Mouse (Mus musculus) heart, postnatal 36 days (tissue): ENCODE data around the gene Rcc1. TPM values are rescaled to one million over a fixed set of nuclear protein-coding genes. Genes with fewer than 3 reads are reported as not detected.

Source experiments
- DNase-seq, 2 experiments: peaks; one replicate each; pipeline ENCODE4 v3.0.0; 2021 to 2022
- intact Hi-C: fragments of 180-260 bp; cut with DNase I; formaldehyde crosslinking; loops from one replicate; pipeline ENCODE4 v1.15.1; 2025
- total RNA-seq, 2 experiments: library from RNA; stranded (reverse); gene quantifications; 2 replicates each; pipeline ENCODE4 v1.2.3; 2021

Rcc1 gene
- total RNA-seq: 1 to 10 TPM; 6.4 to 7.2 TPM

GRCm38 (mm10) chr4:132353481-132353885 lies at the start of gene Rcc1:
TSS of gene Rcc1 (minus strand) at chr4:132353605.
- intact Hi-C loops: loop anchor here (2.0 to 5.0 kb wide), 4 partner anchors 57 to 157 kb away; partner anchors contain the start of genes Med18, Sesn2 and Ythdf2
- DNase-seq: peak; percentile 90 to 95

- intact Hi-C loops: no loop called here
Observed at GRCm38 (mm10) chr4:132401016-132401415, 47.6 kb upstream of the Rcc1 start.

GRCm38 (mm10) chr4:132398863-132399262 lies 45.5 kb upstream of the Rcc1 start:
- DNase-seq: no peak
- intact Hi-C loops: no loop called here

More at GRCm38 (mm10) chr4:132401016-132401415, 47.6 kb upstream of the Rcc1 start:
- no peak for DNase-seq

GRCm38 (mm10) chr4:132398045-132398774 lies 44.8 kb upstream of the Rcc1 start:
- intact Hi-C loops: no loop called here
- peak; percentile 76 to 81 for DNase-seq

GRCm38 (mm10) chr4:132397120-132397519 lies 43.7 kb upstream of the Rcc1 start:
- intact Hi-C loops: no loop called here
- no peak for DNase-seq

- intact Hi-C loops: no loop called here
- DNase-seq: no peak
Observed at GRCm38 (mm10) chr4:132396251-132396650, 42.8 kb upstream of the Rcc1 start.

GRCm38 (mm10) chr4:132391063-132391740 lies 37.8 kb upstream of the Rcc1 start:
- intact Hi-C loops: no loop called here
- no peak for DNase-seq

- DNase-seq: no peak
- intact Hi-C loops: no loop called here
Observed at GRCm38 (mm10) chr4:132389302-132389701, 35.9 kb upstream of the Rcc1 start.

GRCm38 (mm10) chr4:132387617-132388016 lies 34.2 kb upstream of the Rcc1 start:
- intact Hi-C loops: no loop called here
- DNase-seq: peak in 1 of 2 experiments; percentile 38

- intact Hi-C loops: no loop called here
- DNase-seq: no peak
Observed at GRCm38 (mm10) chr4:132386846-132387245, 33.4 kb upstream of the Rcc1 start.

- intact Hi-C loops: no loop called here
- DNase-seq: peak in 1 of 2 experiments; percentile 42
Observed at GRCm38 (mm10) chr4:132385771-132386410, 32.5 kb upstream of the Rcc1 start.

- intact Hi-C loops: no loop called here
- DNase-seq: no peak
Observed at GRCm38 (mm10) chr4:132383455-132383854, 30.1 kb upstream of the Rcc1 start.

- intact Hi-C loops: no loop called here
- no peak for DNase-seq
Observed at GRCm38 (mm10) chr4:132382296-132382695, 28.9 kb upstream of the Rcc1 start.

GRCm38 (mm10) chr4:132380965-132381616 lies 27.7 kb upstream of the Rcc1 start:
- no peak for DNase-seq
- intact Hi-C loops: no loop called here

- intact Hi-C loops: no loop called here
- DNase-seq: no peak
Observed at GRCm38 (mm10) chr4:132373820-132374219, 20.4 kb upstream of the Rcc1 start.

- intact Hi-C loops: no loop called here
Observed at GRCm38 (mm10) chr4:132369953-132370750, 16.7 kb upstream of the Rcc1 start.

GRCm38 (mm10) chr4:132367480-132368201 lies 14.2 kb upstream of the Rcc1 start:
- intact Hi-C loops: no loop called here
- no peak for DNase-seq

More at GRCm38 (mm10) chr4:132369953-132370750, 16.7 kb upstream of the Rcc1 start:
- DNase-seq: no peak

GRCm38 (mm10) chr4:132365450-132366060 lies 12.2 kb upstream of the Rcc1 start:
- DNase-seq: no peak
- intact Hi-C loops: no loop called here

- DNase-seq: no peak
- intact Hi-C loops: no loop called here
Observed at GRCm38 (mm10) chr4:132363487-132363886, 10.1 kb upstream of the Rcc1 start.
